Mouse (Mus musculus) layer of hippocampus, adult 9-11 months (tissue): ENCODE results near the gene Paqr3.

ENCODE experiments used
- DNase-seq: peaks from one replicate; pipeline ENCODE4 v3.0.0; 2022

Gene Paqr3

DNA sequence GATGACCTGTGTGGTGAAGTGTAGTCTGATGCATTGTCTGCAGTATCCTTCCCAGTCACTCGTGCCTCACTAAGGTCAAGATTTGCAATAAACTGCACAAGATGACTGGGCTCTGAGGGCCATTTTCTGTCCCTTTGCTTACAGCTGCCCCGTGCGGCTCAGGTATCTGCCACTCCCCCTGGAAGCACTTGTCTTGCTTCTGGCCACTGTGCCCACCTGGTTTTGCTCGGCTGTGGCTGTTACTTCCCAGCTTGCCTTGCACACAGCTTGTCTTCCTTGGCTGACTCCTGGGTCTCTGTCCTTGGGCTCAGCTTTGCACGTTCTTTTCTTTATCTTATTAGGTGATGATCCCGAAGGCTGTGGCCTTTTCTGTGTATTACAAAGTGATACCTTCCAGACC lies 27.7 kb downstream of the Paqr3 start:
- no peak for DNase-seq

DNA sequence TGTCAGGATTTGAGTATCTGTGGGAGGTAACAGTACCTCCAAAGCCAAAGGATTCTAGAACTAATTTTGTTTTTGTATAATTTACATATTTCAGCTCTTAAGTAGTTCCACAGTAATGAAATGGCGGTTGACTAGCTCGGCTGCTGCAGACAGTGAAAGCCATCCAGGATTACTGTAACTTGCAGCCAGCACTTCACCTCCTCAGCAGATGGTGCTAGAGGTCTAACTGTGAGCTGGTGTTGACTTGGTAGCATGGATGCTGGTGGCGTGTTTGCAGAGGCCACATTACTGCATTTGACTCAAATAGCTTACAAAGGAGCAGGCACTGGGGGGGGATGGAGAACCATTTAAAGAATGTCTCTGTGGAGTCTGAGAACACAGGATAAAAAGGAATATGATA lies 29.9 kb downstream of the Paqr3 start:
- DNase-seq: peak; percentile 58

DNA sequence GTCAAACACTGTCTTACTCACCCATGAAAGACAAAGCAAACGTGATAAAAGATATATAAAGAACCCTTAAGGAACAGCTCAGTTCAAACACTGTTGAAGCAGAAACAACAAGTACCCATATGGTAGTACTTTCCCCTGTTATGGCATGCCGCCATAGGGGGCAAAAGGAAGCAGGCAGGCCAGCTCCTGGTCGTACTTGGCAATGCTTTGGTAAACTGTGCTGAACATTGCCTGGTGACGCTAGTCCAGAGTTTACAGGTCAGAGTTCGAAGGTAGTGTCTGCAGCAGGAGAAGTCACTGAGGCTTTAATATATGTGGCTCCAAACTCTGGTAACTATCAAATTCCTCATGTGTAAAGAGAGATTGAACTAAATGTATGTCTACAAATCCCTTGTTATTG lies 32.8 kb downstream of the Paqr3 start:
- DNase-seq: no peak

DNA sequence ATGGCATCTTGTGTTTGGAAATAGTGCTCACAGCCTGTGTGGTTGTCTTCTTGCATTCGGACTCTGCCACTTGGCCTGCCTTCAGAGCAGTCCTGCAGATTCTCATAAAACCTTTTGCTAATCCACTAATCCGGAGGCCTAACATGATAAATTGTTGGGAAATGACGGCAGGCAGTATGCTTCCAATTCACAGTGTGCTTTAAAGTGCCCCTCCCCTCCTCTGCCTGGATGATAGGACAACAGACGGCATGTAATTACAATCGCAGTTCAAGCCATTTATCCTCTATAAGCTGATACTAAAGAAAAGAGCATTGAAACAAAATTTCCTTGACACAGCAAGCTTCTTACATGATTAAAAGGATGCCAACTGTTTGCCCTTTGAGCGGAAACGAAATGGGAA lies 33.7 kb downstream of the Paqr3 start:
- no peak for DNase-seq

DNA sequence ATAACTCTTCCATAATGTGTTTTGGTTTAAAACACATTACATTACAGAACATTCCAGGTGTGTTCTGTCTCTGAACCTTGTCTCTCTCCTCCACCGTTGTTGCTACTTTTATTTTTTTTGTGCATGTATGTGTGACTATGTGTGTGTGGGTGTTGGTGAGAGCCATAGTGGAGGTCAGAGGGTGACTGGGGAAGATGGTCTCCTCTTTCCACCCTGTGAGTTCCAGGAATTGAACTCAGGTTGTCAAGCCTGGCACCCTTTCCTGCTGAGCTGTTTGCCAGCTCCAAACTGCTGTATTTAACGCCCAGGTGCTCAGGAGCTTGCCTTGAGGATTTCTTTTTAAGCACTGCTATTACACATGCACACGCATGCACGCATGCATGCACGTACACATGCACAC lies 35.2 kb downstream of the Paqr3 start:
- no peak for DNase-seq

DNA sequence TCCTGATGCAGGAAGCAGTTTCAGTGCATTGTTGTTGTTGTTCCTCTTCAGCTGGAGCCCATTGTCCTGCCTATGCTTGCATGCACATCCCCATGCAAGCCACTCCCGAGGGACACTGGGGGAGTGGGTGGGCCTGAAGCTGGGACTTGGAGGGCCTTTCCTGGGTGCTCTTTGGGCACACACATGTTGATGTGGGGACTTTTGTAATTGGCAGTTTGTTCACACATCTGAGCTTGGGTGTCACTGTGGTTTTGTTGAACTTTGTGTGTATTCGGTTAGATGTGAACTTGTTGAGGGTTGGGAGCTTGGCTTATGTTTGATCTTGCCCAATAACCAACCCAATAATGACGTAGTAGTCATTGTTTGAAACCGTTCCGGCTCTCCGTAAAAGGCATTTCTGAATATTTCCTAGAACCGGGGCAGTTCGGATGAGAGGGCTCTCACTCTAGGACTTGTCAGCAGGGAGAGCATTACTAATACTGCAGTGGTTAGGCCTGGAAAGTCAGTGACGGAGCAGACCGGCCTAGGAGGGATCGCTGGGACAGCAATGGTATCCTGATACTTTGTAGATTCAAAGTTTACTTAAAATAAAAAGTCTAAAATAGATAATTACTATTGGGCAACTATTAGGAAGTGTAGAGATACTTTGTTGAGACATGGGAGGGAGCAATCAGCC lies 35.8 kb downstream of the Paqr3 start:
- DNase-seq: no peak

DNA sequence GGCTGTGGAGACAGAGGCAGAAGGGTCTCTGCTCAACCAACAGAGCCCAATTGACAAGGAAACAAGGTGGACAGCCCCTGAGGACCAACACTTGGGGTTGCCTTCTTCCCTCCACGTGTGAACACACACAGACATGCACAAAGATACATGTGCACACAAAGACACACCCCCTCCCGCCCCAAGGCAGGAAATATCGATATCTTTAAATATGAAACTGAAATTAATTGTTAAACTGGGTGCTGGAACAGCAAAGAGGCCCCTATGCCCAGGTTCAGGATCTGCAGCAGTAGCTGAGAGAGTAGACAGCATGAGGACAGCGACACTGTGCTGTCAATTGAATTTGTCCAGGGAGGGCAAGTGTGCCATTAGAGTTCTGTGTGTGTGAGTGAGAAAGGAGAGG lies 45.6 kb downstream of the Paqr3 start:
- no peak for DNase-seq

DNA sequence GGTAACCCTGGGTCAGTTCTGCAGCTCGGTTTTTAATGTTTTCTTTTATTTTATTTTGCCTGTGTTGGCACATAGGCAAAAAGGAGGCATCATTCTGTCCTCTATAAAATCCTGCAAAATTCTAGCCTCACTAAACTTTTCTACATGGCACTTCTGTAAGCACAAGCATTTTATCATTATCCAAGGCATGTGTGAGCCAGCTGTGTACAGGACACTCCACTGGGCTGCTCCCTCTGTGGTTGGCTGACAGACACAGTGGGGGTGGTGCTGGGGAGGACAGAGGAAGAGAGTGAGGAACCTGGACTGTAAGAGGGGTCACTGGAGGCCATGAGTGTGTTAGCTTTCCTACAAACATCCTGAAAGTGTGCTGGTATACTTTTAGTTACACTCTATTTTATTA lies 49.4 kb downstream of the Paqr3 start:
- DNase-seq: no peak

DNA sequence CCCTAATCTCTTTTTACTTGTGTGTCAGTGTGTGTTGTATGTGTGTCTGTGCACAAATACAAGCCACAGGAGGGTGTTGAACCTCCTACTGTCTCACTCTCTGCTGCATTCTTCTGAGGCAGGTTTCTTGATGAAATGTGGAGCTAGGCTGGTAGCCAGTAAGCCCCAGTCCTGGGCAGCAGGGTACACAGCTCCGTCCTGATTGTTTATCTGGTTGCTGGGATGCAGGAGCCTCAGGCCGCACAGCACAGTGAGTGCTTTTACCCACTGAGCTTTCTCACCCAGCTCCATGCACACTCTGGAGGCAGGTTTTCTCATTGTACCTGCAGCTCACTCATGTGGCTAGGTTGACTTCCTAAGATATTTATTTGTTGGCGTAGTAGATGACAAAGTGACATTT lies 50.5 kb downstream of the Paqr3 start:
- DNase-seq: no peak

DNA sequence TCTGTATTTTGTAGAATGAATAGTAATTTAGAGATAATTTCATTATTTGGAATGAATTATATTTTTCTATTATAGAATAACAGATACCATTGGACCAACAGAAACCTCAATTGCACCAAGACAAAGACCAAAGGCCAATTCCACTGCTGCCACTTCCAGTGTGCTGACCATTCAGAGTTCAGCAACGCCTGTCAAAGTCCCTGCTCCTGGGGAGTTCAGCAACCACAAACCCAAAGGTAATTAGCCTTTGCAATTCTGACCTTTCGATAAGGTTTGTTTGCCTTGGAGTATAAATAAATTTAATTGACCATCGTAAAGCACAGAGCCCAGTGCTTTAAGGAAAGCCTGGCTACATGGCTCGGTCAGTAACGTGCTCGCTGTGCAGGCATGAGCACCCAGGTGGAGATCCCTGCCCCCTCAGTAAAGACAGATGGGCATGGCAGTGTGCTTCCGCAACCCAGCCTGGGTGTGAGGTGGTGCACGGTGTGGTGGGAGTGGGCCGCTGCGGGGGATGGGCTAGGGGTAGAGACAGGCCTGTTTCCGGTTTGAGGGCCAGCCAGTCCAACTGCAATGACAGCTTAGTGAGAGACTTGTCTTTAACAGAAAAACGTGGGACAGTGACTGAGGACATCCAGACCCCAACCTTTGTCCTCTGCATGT lies 54.5 kb downstream of the Paqr3 start:
- DNase-seq: no peak

DNA sequence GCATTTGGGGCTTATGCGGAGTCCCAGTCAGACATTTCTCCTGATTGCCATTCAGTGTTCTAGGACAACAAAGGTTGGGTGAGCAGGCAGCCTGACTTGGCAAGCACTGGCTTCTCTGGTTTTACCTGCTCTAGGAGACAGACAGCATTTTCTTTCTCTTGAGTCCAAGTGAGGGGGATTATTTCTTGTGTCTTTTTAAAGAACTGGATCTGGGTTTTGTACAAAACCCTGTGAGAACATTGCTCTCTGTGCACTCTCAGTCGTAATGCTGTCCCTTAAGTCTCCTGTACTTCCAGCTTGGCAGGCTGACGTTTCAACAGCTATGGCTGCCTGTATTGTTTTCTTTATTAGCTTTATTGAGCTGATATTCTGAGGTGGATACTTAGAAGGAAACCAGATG lies 55.0 kb downstream of the Paqr3 start:
- no peak for DNase-seq

DNA sequence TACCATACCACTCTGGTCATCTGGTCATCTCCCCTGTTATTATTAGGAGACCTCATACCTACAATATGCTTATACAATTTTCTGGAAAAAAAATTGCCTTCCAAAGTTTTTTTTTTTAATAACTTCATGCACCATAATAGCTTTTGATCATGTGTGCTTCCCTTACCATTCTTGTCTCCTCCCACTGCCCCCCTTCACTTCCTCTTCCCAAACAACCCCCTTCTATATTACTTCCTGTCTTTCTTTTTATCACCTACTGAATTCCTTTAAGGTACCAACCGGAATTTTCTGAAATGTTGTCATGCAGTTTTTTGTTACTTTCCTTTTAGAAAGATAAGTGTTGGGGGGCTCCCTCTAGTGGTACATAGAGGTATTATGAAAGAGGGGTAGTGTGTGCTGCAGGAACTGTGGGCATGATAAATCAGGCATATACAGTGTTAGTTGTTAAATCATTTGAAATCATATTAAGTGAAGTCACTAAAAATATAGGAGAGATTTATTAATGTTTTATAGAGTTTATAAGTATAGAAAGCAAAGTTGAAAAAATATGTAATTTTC lies 55.8 kb downstream of the Paqr3 start:
- peak; percentile 40 for DNase-seq

DNA sequence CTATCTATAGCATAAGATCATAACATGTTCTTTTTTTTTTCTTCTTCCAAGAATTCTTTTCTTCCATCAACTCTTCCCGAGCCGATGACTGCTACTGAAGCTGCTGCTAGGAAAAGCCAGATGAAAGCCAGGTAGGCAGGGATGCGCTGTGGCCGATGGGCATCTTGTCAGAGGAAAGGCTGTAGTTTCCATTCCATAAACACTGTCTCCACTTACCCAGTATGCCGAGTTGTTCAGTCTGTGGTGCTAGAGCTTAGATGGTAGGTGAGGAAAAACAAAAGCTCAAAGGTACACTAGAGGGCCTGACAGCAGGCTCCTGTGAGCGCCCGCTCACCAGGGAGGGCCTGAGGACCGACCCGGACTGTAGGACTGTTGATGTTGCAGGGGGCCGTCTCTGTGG lies 56.6 kb downstream of the Paqr3 start:
- DNase-seq: no peak

DNA sequence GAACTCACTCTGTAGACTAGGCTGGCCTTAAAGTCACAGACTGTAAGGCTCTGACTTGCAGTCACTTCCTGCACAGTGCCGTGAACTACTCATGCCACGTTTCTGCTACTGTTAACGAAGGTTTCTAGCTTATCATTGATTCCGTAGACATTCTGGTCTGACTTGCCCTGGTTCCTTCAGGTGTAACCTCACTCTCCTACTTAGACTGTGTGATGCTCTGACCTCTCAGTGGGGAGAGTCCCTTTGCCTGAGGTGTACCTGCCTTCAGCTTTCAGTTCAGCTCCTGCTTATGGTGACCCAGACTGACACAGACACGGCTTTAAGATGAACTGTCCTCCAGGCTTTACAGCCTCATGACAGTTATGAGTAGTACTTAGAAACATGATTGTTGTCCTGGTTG lies 57.2 kb downstream of the Paqr3 start:
- no peak for DNase-seq

DNA sequence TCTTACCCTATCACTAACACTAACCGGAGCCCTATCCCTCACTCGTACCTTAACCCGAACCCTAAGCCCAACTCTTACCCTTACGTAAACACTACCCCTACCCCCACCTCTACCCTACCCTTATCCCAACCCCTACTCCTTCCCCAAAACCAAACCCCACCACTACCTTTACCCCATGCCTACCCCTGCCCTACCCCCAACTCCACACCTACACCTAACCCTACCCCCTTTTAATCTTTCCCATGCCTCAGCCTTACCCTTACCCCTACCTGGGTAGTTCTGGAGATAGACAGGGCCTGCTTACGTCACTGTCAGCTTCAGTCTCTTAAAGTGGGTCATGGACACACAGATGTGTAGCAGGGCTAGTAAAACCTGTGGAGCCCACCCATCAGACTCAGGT lies 62.5 kb downstream of the Paqr3 start:
- no peak for DNase-seq

DNA sequence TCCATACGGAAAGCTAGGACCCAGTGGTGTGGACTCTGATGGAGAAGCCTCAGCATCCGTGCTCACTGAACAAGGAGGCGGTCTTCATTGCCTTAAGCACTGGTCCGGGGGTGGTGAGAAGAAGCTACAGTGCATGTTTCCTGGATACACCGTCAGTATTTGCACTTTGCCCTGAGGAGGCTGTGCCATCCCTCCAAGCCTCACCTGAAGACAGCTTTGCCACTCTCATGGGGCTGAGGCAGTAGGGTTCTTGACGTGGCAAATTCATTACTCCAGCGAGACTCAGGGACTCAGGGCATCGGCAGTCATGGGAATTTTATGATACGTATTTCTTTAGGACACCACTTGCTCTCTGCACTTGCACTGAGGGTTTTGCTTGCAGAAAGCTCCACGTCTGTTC lies 64.7 kb downstream of the Paqr3 start:
- DNase-seq: no peak

DNA sequence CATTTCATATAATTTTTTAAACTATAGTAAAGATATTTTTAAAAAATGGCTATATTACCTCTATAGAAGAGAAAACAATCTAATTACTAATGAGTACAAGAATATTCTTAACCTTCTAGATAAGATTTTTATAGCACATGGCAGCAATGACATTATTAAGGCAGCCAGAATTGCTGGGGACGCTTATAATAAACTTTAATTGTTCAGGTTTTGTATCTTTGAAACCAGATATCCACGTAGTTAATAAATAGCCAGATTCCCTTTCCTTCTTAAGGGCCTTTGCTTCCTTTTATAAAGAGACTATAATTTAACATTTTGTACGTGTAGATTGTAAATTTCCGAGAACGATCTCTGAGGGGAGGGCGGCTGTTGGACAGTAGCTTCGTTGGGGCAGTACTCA lies 66.1 kb downstream of the Paqr3 start:
- no peak for DNase-seq
